Mouse (Mus musculus): ENCODE measurements around the gene Hist2h2ab. TPM values are rescaled to one million over a fixed set of nuclear protein-coding genes. Genes with fewer than 3 reads are reported as not detected.
"Not testable (repeated sequence)": the region's sequence is repeated elsewhere in the genome, so short reads cannot be mapped to it uniquely, and the experiment has no call there.

Hist2h2ab gene
- polyA plus RNA-seq, 1 experiment from 2014 or later: 0.92 TPM

DNA sequence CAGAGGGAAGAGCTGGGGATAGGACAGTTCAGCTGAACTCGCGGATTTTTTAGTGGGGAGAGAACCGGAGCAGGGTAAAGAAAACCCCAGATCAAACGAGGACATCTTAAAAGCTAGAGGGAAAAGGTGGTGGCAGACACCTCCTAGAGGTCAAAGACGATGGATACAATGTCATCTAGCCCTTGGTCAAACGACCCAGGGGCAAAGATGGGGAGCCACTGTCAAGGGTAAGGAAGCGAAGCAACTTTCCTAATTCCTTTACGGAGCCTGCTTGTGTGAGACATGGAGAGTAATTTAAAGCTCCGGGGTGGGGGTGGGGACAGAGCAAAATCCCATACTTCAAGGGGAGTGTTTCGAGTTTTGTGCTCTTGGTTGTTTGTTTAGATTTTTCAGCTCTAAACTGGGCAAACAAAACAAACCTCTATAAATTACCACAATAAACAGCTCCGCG is 449 bp upstream of the Hist2h2ab start:
- peak overlapping the region; percentile 78 for H3K9ac ChIP-seq (ENCODE audit: low read length)
- H3K9me3 ChIP-seq (replicated peaks; ENCODE audit: control insufficient read depth, low read length): no peaks in the 10 kb centered on the region
- peak overlapping the region; percentile 82 for H3K4me2 ChIP-seq (ENCODE audit: low read depth, low read length)
- under 1% methylated on average over 12 of the region's 12 CpGs for WGBS
- H3K27ac ChIP-seq (ENCODE audit: low read length): peak overlapping the region; percentile 98
- H3K4me3 ChIP-seq (replicated peaks; ENCODE audit: low read length): peak overlapping the region; percentile 50
- peaks cover 31% of the 10 kb centered on the region for H3K4me1 ChIP-seq (ENCODE audit: control insufficient read depth, insufficient read depth, low read length)
- H3K27me3 ChIP-seq (ENCODE audit: control insufficient read depth, insufficient read depth, low read length): no peaks in the 10 kb centered on the region
- ATAC-seq (ENCODE audit: insufficient read depth, low FRiP score): no peak
- no peaks in the 10 kb centered on the region for H3K36me3 ChIP-seq (ENCODE audit: control insufficient read depth, insufficient read depth, low read length)

- Histone ChIP-seq H3K4me2 (ENCODE audit: low read depth, low read length) (peak overlapping the region; percentile 82), H3K4me3 (replicated peaks; ENCODE audit: low read length) (peak overlapping the region; percentile 50), H3K4me1 (ENCODE audit: control insufficient read depth, insufficient read depth, low read length) (peaks cover 31% of the 10 kb centered on the region), H3K9ac (ENCODE audit: low read length) (peak overlapping the region; percentile 78), H3K27ac (ENCODE audit: low read length) (peak overlapping the region; percentile 98)
- WGBS: under 1% methylated on average over 32 of the region's 47 CpGs
- not testable (repeated sequence) for H3K9me3 ChIP-seq (replicated peaks; ENCODE audit: control insufficient read depth, low read length); H3K27me3 ChIP-seq (ENCODE audit: control insufficient read depth, insufficient read depth, low read length); H3K36me3 ChIP-seq (ENCODE audit: control insufficient read depth, insufficient read depth, low read length)
- peak; percentile 1; the same call in 1 of the 2 replicates for ATAC-seq (ENCODE audit: insufficient read depth, low FRiP score)
Measured at GRCm38 (mm10) chr3:96220131-96220764, 583 bp downstream of the Hist2h2ab start.

- Histone ChIP-seq H3K27ac (ENCODE audit: low read length) (peak within 1 kb of the TSS; percentile 98), H3K27me3 (ENCODE audit: control insufficient read depth, insufficient read depth, low read length) (no peaks in the 10 kb centered on the region), H3K9me3 (replicated peaks; ENCODE audit: control insufficient read depth, low read length) (no peaks in the 10 kb centered on the region), H3K4me1 (ENCODE audit: control insufficient read depth, insufficient read depth, low read length) (peaks cover 31% of the 10 kb centered on the region), H3K4me3 (replicated peaks; ENCODE audit: low read length) (peak within 1 kb of the TSS; percentile 50), H3K36me3 (ENCODE audit: control insufficient read depth, insufficient read depth, low read length) (no peaks in the 10 kb centered on the region), H3K9ac (ENCODE audit: low read length) (peak within 1 kb of the TSS; percentile 78), H3K4me2 (ENCODE audit: low read depth, low read length) (peak within 1 kb of the TSS; percentile 82)
- under 1% methylated on average over 43 of the region's 43 CpGs for WGBS
- peak; percentile 93 for ATAC-seq (ENCODE audit: insufficient read depth, low FRiP score)
Measured at GRCm38 (mm10) chr3:96220765-96221639, 1.3 kb downstream of the Hist2h2ab start, which contains the start of the genes Hist2h2ac and Hist2h2be. TSS of gene Hist2h2ac (minus strand) at chr3:96220880. TSS of gene Hist2h2be (plus strand) at chr3:96221119.

DNA sequence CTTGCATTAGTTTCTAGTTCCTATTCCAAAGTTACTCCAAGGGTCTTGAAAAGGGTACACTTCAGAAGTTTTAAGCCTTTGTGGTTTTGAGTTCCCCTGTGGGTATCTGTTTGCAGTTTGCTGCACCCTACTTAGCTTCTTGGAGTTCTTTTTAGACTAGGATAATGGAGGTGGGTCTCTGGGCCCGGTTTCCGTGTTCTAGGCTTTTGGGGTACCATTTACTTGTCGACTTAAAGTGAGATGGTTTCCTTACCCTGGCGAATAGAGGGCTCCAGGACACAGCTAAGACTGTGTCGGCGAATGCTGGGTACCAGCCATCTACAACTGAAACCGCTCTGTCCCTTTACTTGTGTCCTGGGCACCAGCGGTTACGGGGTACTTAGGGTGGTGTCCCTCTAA is 2.0 kb downstream of the Hist2h2ab start:
- peak overlapping the region; percentile 82 for H3K4me2 ChIP-seq (ENCODE audit: low read depth, low read length)
- peak overlapping the region; percentile 50 for H3K4me3 ChIP-seq (replicated peaks; ENCODE audit: low read length)
- peak overlapping the region; percentile 76 for H3K9ac ChIP-seq (ENCODE audit: low read length)
- WGBS: 18% methylated on average over 9 of the region's 9 CpGs
- no peak for ATAC-seq (ENCODE audit: insufficient read depth, low FRiP score)
- peaks cover 31% of the 10 kb centered on the region for H3K4me1 ChIP-seq (ENCODE audit: control insufficient read depth, insufficient read depth, low read length)
- peak overlapping the region; percentile 98 for H3K27ac ChIP-seq (ENCODE audit: low read length)
- no peaks in the 10 kb centered on the region for H3K36me3 ChIP-seq (ENCODE audit: control insufficient read depth, insufficient read depth, low read length)
- no peaks in the 10 kb centered on the region for H3K27me3 ChIP-seq (ENCODE audit: control insufficient read depth, insufficient read depth, low read length)
- H3K9me3 ChIP-seq (replicated peaks; ENCODE audit: control insufficient read depth, low read length): no peaks in the 10 kb centered on the region

DNA sequence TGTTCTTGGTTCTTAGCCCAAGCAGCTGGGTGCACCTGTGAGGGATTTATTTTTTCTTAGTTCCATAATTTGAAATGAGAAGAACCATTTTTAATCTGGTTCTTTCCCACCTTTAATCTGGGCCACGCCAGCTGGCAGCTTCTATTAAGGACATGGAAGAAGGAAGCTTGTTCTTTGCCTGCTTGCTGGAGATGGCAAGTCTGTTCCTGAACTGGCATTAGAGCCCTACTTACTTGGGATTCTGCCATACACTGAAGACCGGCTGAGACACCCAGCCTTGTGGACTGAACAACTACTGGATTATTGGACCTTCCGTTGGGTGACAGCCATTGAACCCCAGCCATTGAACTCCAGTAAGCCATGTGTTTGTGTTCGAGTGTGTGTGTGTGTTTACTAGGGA is 3.1 kb downstream of the Hist2h2ab start:
- Histone ChIP-seq H3K27me3 (ENCODE audit: control insufficient read depth, insufficient read depth, low read length) (no peaks in the 10 kb centered on the region), H3K4me2 (ENCODE audit: low read depth, low read length) (peak overlapping the region; percentile 82), H3K9me3 (replicated peaks; ENCODE audit: control insufficient read depth, low read length) (no peaks in the 10 kb centered on the region), H3K27ac (ENCODE audit: low read length) (no peak overlapping the region), H3K36me3 (ENCODE audit: control insufficient read depth, insufficient read depth, low read length) (no peaks in the 10 kb centered on the region), H3K4me3 (replicated peaks; ENCODE audit: low read length) (no peak overlapping the region), H3K4me1 (ENCODE audit: control insufficient read depth, insufficient read depth, low read length) (peaks cover 31% of the 10 kb centered on the region), H3K9ac (ENCODE audit: low read length) (no peak overlapping the region)
- ATAC-seq (ENCODE audit: insufficient read depth, low FRiP score): no peak
- 86% methylated on average over 4 of the region's 4 CpGs for WGBS

GRCm38 (mm10) chr3:96225421-96225820 is 5.8 kb downstream of the Hist2h2ab start:
- Histone ChIP-seq H3K36me3 (ENCODE audit: control insufficient read depth, insufficient read depth, low read length) (no peaks in the 10 kb centered on the region), H3K4me2 (ENCODE audit: low read depth, low read length) (no peak overlapping the region), H3K4me3 (replicated peaks; ENCODE audit: low read length) (no peak overlapping the region), H3K27me3 (ENCODE audit: control insufficient read depth, insufficient read depth, low read length) (no peaks in the 10 kb centered on the region), H3K27ac (ENCODE audit: low read length) (no peak overlapping the region), H3K9me3 (replicated peaks; ENCODE audit: control insufficient read depth, low read length) (no peaks in the 10 kb centered on the region), H3K4me1 (ENCODE audit: control insufficient read depth, insufficient read depth, low read length) (peaks cover 23% of the 10 kb centered on the region), H3K9ac (ENCODE audit: low read length) (0 out of 2 replicates have a peak overlapping the region, but pooled peaks have one; percentile 10)
- no peak for ATAC-seq (ENCODE audit: insufficient read depth, low FRiP score)
- 53% methylated on average over 2 of the region's 2 CpGs for WGBS

- Histone ChIP-seq H3K4me1 (ENCODE audit: control insufficient read depth, insufficient read depth, low read length) (peaks cover 14% of the 10 kb centered on the region), H3K9me3 (replicated peaks; ENCODE audit: control insufficient read depth, low read length) (no peaks in the 10 kb centered on the region), H3K27me3 (ENCODE audit: control insufficient read depth, insufficient read depth, low read length) (no peaks in the 10 kb centered on the region), H3K9ac (ENCODE audit: low read length) (no peak overlapping the region), H3K27ac (ENCODE audit: low read length) (no peak overlapping the region), H3K36me3 (ENCODE audit: control insufficient read depth, insufficient read depth, low read length) (no peaks in the 10 kb centered on the region), H3K4me3 (replicated peaks; ENCODE audit: low read length) (no peak overlapping the region), H3K4me2 (ENCODE audit: low read depth, low read length) (no peak overlapping the region)
- 59% methylated on average over 8 of the region's 8 CpGs for WGBS
- ATAC-seq (ENCODE audit: insufficient read depth, low FRiP score): no peak; the same call in 1 of the 2 replicates
Measured at GRCm38 (mm10) chr3:96226695-96227648, 7.3 kb downstream of the Hist2h2ab start.

DNA sequence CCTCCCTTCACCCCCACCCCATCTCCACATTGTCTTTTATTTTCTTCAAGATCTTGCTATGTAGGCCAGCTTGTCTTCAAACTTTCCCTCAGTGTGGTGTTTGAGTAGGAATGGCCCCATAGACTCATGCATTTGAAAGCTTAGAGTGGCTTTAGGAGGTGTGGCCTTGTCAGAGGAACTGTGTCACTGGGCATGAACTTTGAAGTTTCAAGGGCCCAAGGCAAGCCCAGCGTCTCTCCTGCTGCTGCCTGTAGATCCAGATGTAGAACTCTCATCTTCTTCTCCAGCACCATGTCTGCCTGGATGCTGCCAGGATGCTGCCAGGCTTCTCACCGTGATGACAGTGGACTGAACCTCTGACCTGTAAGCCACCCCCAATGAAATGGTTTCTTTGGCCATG is 9.2 kb downstream of the Hist2h2ab start:
- H3K4me2 ChIP-seq (ENCODE audit: low read depth, low read length): no peak overlapping the region
- ATAC-seq (ENCODE audit: insufficient read depth, low FRiP score): no peak

More for the DNA sequence above, 9.2 kb downstream of the Hist2h2ab start:
- H3K4me1 ChIP-seq (ENCODE audit: control insufficient read depth, insufficient read depth, low read length): no peaks in the 10 kb centered on the region; the same call in 1 of the 2 replicates
- no peaks in the 10 kb centered on the region for H3K27me3 ChIP-seq (ENCODE audit: control insufficient read depth, insufficient read depth, low read length)
- no peak overlapping the region for H3K4me3 ChIP-seq (replicated peaks; ENCODE audit: low read length)
- 77% methylated on average over 2 of the region's 2 CpGs for WGBS
- H3K27ac ChIP-seq (ENCODE audit: low read length): no peak overlapping the region
- no peaks in the 10 kb centered on the region for H3K36me3 ChIP-seq (ENCODE audit: control insufficient read depth, insufficient read depth, low read length)
- no peaks in the 10 kb centered on the region for H3K9me3 ChIP-seq (replicated peaks; ENCODE audit: control insufficient read depth, low read length)
- H3K9ac ChIP-seq (ENCODE audit: low read length): no peak overlapping the region

All from stomach, embryonic 16.5 days (tissue).